Mouse (Mus musculus) stomach, embryonic 16.5 days (tissue): ENCODE measurements at regions not wholly inside any gene's neighbourhood (a gene's known extent, or its start where the extent isn't known, plus 50 kb on each side); places are given as distances from the start of the nearest gene placed in this dataset.

Source experiments
- ATAC-seq: fragments of 200-750 bp; cut with Nextera tagmentation; 2 replicates; pipeline ENCODE4 v1.8.0; 2017; ENCODE audit warnings: moderate number of reproducible peaks, moderate TSS enrichment; ENCODE audit not compliant: insufficient read depth, low FRiP score
- H3K27ac ChIP-seq: fragments of 300-500 bp; sonication (generic); 2 replicates; pipeline ENCODE4 v1.5.1; 2014; ENCODE audit warnings: low read length
- H3K27me3 ChIP-seq: fragments of 300-500 bp; sonication (generic); 2 replicates; pipeline ENCODE4 v1.6.1; 2014; ENCODE audit warnings: low read length, control low read depth, mixed read lengths; ENCODE audit not compliant: control insufficient read depth, insufficient read depth
- H3K36me3 ChIP-seq: fragments of 300-500 bp; sonication (generic); 2 replicates; pipeline ENCODE4 v1.6.1; 2014; ENCODE audit warnings: low read length; ENCODE audit not compliant: control insufficient read depth, insufficient read depth
- H3K4me1 ChIP-seq: fragments of 300-500 bp; sonication (generic); 2 replicates; pipeline ENCODE4 v1.6.1; 2014; ENCODE audit warnings: low read length, control low read depth, mixed read lengths; ENCODE audit not compliant: control insufficient read depth, insufficient read depth
- H3K4me2 ChIP-seq: fragments of 300-500 bp; sonication (generic); 2 replicates; pipeline ENCODE4 v1.6.1; 2014; ENCODE audit warnings: low read depth, low read length, mixed read lengths
- H3K4me3 ChIP-seq: fragments of 300-500 bp; sonication (generic); replicated peaks from 2 replicates; pipeline ENCODE4 v1.5.1; 2014; ENCODE audit warnings: mild to moderate bottlenecking, low read length
- H3K9ac ChIP-seq: fragments of 300-500 bp; sonication (generic); 2 replicates; pipeline ENCODE4 v1.6.1; 2014; ENCODE audit warnings: low read length
- H3K9me3 ChIP-seq: fragments of 300-500 bp; sonication (generic); replicated peaks from 2 replicates; pipeline ENCODE4 v1.6.1; 2016; ENCODE audit warnings: low read length, control low read depth; ENCODE audit not compliant: control insufficient read depth
- WGBS: fragments of 180-500 bp; shearing (Covaris S2); extraction: QIAGEN DNeasy Blood & Tissue Kit; methylation state at CpG from one replicate; pipeline ENCODE4 v1.1.7; 2014; 5-methylcytosine and 5-hydroxymethylcytosine counted together

- Histone ChIP-seq H3K36me3 (no peaks in the 10 kb centered on the region), H3K4me2 (no peak overlapping the region), H3K9ac (no peak overlapping the region), H3K27ac (no peak overlapping the region), H3K4me3 (no peak overlapping the region), H3K4me1 (no peaks in the 10 kb centered on the region), H3K9me3 (no peaks in the 10 kb centered on the region), H3K27me3 (no peaks in the 10 kb centered on the region)
- no peak for ATAC-seq
- 74% methylated on average over 8 of the region's 8 CpGs for WGBS
Observed at GRCm38 (mm10) chr6:99784285-99784684, 58.1 kb upstream of the Prok2 start.

DNA sequence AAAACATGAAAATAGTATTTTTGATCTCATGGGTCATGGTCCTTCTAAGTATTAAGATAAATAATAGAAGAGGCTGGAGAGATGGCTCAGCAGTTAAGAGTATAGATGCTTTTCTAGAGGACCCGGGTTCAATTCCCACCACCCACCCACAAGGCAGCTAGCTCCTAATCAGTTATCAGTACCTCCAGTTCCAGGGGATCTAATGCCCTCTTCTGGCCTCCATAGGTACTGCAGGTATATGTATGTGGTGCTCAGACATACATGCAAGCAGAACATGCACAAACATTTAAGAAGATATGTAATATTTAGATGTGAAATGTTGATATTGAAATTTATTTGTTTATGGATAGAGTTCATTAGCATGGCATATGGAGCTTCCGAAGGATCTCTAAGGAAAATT lies 56.8 kb upstream of the Prok2 start:
- Histone ChIP-seq H3K9me3 (no peaks in the 10 kb centered on the region), H3K27me3 (no peaks in the 10 kb centered on the region), H3K4me2 (no peak overlapping the region), H3K4me1 (no peaks in the 10 kb centered on the region), H3K9ac (no peak overlapping the region), H3K27ac (no peak overlapping the region), H3K36me3 (no peaks in the 10 kb centered on the region), H3K4me3 (no peak overlapping the region)
- WGBS: 80% methylated on average over 2 of the region's 2 CpGs
- no peak for ATAC-seq
